Mouse (Mus musculus) myocyte (in vitro differentiated cells): ENCODE measurements at regions not wholly inside any gene's neighbourhood (a gene's known extent, or its start where the extent isn't known, plus 50 kb on each side); places are given as distances from the start of the nearest gene placed in this dataset.

Source experiments
- E2F4 ChIP-seq: IDR thresholded peaks from one replicate; pipeline ENCODE4 v1.6.1; 2011; ENCODE audit warnings: mild to moderate bottlenecking, control low read depth, moderate library complexity; ENCODE audit not compliant: insufficient read depth
- POLR2A ChIP-seq: IDR thresholded peaks from one replicate; pipeline ENCODE4 v1.6.1; 2011; ENCODE audit warnings: low read depth, mild to moderate bottlenecking, control low read depth, moderate library complexity; ENCODE audit not compliant: insufficient read length
- USF1 ChIP-seq: IDR thresholded peaks from one replicate; pipeline ENCODE4 v1.6.1; 2011; ENCODE audit warnings: low read depth, mild to moderate bottlenecking, control low read depth, moderate library complexity

GRCm38 (mm10) chr9:61677603-61678002 is 236.7 kb downstream of the Rplp1 start:
- TF ChIP-seq POLR2A = no peak
- TF ChIP-seq USF1 = no peak
- no peak for TF ChIP-seq E2F4
